Mouse (Mus musculus) NIH3T3 (cell line): ENCODE measurements at regions not wholly inside any gene's neighbourhood (a gene's known extent, or its start where the extent isn't known, plus 50 kb on each side); places are given as distances from the start of the nearest gene placed in this dataset.

Experiments
- DNase-seq: peaks from one replicate; pipeline ENCODE4 v3.0.0-alpha.2; 2012; ENCODE audit warnings: low read depth

- peak; percentile 85 for DNase-seq
These were observed 54.6 kb upstream of the Cit start for GRCm38 (mm10) chr5:115790436-115790835.
